Comparison of ENCODE assay signal across 8 mouse cellular contexts in genomic region chr11:70701221-70701955, GRCm38 (mm10). TPM values are rescaled to one million over a fixed set of nuclear protein-coding genes. Genes with fewer than 3 reads are reported as not detected.
DNase-seq lines count a peak whose midpoint lies in the region; ATAC-seq lines count a peak whose summit lies in the region.

No protein-coding gene starts in this region.

- peaks cover 21% of the 10 kb centered on the region for H3K4me1 ChIP-seq in heart, embryonic 16.5 days (ENCODE audit: control insufficient read depth, insufficient read depth, low read length)
- H3K4me1 ChIP-seq in limb, embryonic 15.5 days, result peaks cover 29% of the 10 kb centered on the region
- peaks cover 32% of the 10 kb centered on the region for H3K4me1 ChIP-seq in neural tube, embryonic 15.5 days

- peak overlapping the region; percentile 81 for H3K4me3 ChIP-seq in heart, embryonic 16.5 days (ENCODE audit: low read length)
- peak overlapping the region; percentile 92 for H3K4me3 ChIP-seq in limb, embryonic 15.5 days
- H3K4me3 ChIP-seq in neural tube, embryonic 15.5 days (replicated peaks), result peak overlapping the region; percentile 93

- peak; percentile 56 for DNase-seq in cerebellum, adult 9-11 months
- DNase-seq in cerebellum, adult 8-10 months, result no peak
- peak; percentile 25 for DNase-seq in NIH3T3 (ENCODE audit: low read depth)
- no peak for DNase-seq in cerebellum, adult 9-10 months
- no peak for DNase-seq in right cerebral cortex, postnatal 36 days (ENCODE audit: low spot score in 2 of 2)

- H3K9me3 ChIP-seq in heart, embryonic 16.5 days (replicated peaks; ENCODE audit: control insufficient read depth, low read length), result no peaks in the 10 kb centered on the region
- no peaks in the 10 kb centered on the region for H3K9me3 ChIP-seq in limb, embryonic 15.5 days
- H3K9me3 ChIP-seq in neural tube, embryonic 15.5 days (replicated peaks), result no peaks in the 10 kb centered on the region

- peak overlapping the region; percentile 95 for H3K27ac ChIP-seq in heart, embryonic 16.5 days (ENCODE audit: low read length)
- peak overlapping the region; percentile 97 for H3K27ac ChIP-seq in limb, embryonic 15.5 days
- peak overlapping the region; percentile 96 for H3K27ac ChIP-seq in neural tube, embryonic 15.5 days (replicated peaks)

- no peaks in the 10 kb centered on the region for H3K27me3 ChIP-seq in heart, embryonic 16.5 days (ENCODE audit: control insufficient read depth, insufficient read depth, low read length)
- H3K27me3 ChIP-seq in limb, embryonic 15.5 days, result no peaks in the 10 kb centered on the region
- no peaks in the 10 kb centered on the region for H3K27me3 ChIP-seq in neural tube, embryonic 15.5 days (replicated peaks)

- H3K4me2 ChIP-seq in heart, embryonic 16.5 days (ENCODE audit: low read depth, low read length), result peak overlapping the region; percentile 78
- H3K4me2 ChIP-seq in limb, embryonic 15.5 days, result peak overlapping the region; percentile 86
- H3K4me2 ChIP-seq in neural tube, embryonic 15.5 days, result peak overlapping the region; percentile 89

- no peak for ATAC-seq in heart, embryonic 16.5 days (replicated peaks; ENCODE audit: extremely low read depth, insufficient read depth, low FRiP score)
- no peak for ATAC-seq in limb, embryonic 15.5 days (ENCODE audit: insufficient number of reproducible peaks, low FRiP score, low TSS enrichment, low read depth)
- ATAC-seq in neural tube, embryonic 15.5 days (ENCODE audit: low FRiP score), result 0 out of 2 replicates have a peak, but pooled peaks have one; percentile 2

- peak overlapping the region; percentile 93 for H3K9ac ChIP-seq in heart, embryonic 16.5 days (ENCODE audit: low read length)
- peak overlapping the region; percentile 93 for H3K9ac ChIP-seq in limb, embryonic 15.5 days
- H3K9ac ChIP-seq in neural tube, embryonic 15.5 days (replicated peaks), result peak overlapping the region; percentile 94

- 12% methylated on average over 10 of the region's 10 CpGs for WGBS in heart, embryonic 16.5 days
- 9% methylated on average over 10 of the region's 10 CpGs for WGBS in limb, embryonic 15.5 days
- 8% methylated on average over 10 of the region's 10 CpGs for WGBS in neural tube, embryonic 15.5 days

- peaks cover 26% of the 10 kb centered on the region for H3K36me3 ChIP-seq in heart, embryonic 16.5 days (ENCODE audit: control insufficient read depth, insufficient read depth)
- H3K36me3 ChIP-seq in limb, embryonic 15.5 days, result peaks cover 34% of the 10 kb centered on the region
- H3K36me3 ChIP-seq in neural tube, embryonic 15.5 days, result peaks cover 31% of the 10 kb centered on the region

RNA-seq across cellular contexts. Expression of gene Kif1c, which starts 1.0 kb away (rescaled TPM):
- 5.1 and 5.2 TPM in 2 replicates for polyA plus RNA-seq in heart, embryonic 16.5 days (2015; fragmentation: Nextera tagmentation; extraction: Ambion mirVana)
- polyA plus RNA-seq in limb, embryonic 15.5 days (2015; fragmentation: Nextera tagmentation; extraction: Ambion mirVana), result 4.3 and 5.3 TPM in 2 replicates
- polyA plus RNA-seq in neural tube, embryonic 15.5 days (2015; fragmentation: Nextera tagmentation; extraction: Ambion mirVana), result 1.6 and 1.7 TPM in 2 replicates

RNA-seq across cellular contexts. Expression of gene Inca1, which starts 1.4 kb away (rescaled TPM):
- 1.2 and 1.4 TPM in 2 replicates for polyA plus RNA-seq in heart, embryonic 16.5 days (2015; fragmentation: Nextera tagmentation; extraction: Ambion mirVana)
- 0.91 and 2.1 TPM in 2 replicates for polyA plus RNA-seq in limb, embryonic 15.5 days (2015; fragmentation: Nextera tagmentation; extraction: Ambion mirVana)
- polyA plus RNA-seq in neural tube, embryonic 15.5 days (2015; fragmentation: Nextera tagmentation; extraction: Ambion mirVana), result 1.2 and 1.4 TPM in 2 replicates

RNA-seq across cellular contexts. Expression of gene Camta2, which starts 13.5 kb away (rescaled TPM):
- polyA plus RNA-seq in heart, embryonic 16.5 days (2015; fragmentation: Nextera tagmentation; extraction: Ambion mirVana), result 15.0 and 15.6 TPM in 2 replicates
- polyA plus RNA-seq in limb, embryonic 15.5 days (2015; fragmentation: Nextera tagmentation; extraction: Ambion mirVana), result 12.9 and 14.8 TPM in 2 replicates
- polyA plus RNA-seq in neural tube, embryonic 15.5 days (2015; fragmentation: Nextera tagmentation; extraction: Ambion mirVana), result 25.6 and 29.0 TPM in 2 replicates

RNA-seq across cellular contexts. Expression of gene Spag7, which starts 32.2 kb away (rescaled TPM):
- polyA plus RNA-seq in heart, embryonic 16.5 days (2015; fragmentation: Nextera tagmentation; extraction: Ambion mirVana), result 186 and 191 TPM in 2 replicates
- 149 and 172 TPM in 2 replicates for polyA plus RNA-seq in limb, embryonic 15.5 days (2015; fragmentation: Nextera tagmentation; extraction: Ambion mirVana)
- 159 and 165 TPM in 2 replicates for polyA plus RNA-seq in neural tube, embryonic 15.5 days (2015; fragmentation: Nextera tagmentation; extraction: Ambion mirVana)

RNA-seq across cellular contexts. Expression of gene Eno3, which starts 44.4 kb away (rescaled TPM):
- polyA plus RNA-seq in heart, embryonic 16.5 days (2015; fragmentation: Nextera tagmentation; extraction: Ambion mirVana), result 578 and 593 TPM in 2 replicates
- 71.5 and 252 TPM in 2 replicates for polyA plus RNA-seq in limb, embryonic 15.5 days (2015; fragmentation: Nextera tagmentation; extraction: Ambion mirVana)
- 12.6 and 17.5 TPM in 2 replicates for polyA plus RNA-seq in neural tube, embryonic 15.5 days (2015; fragmentation: Nextera tagmentation; extraction: Ambion mirVana)

Comparison
In these comparisons a context has a peak if more than half of its experiments do, and no peak if none do; other contexts are left out.
1. DNase-seq: peak in cerebellum, adult 9-11 months (single experiment) and NIH3T3 (single experiment); none in cerebellum, adult 8-10 months (single experiment), cerebellum, adult 9-10 months (single experiment) and right cerebral cortex, postnatal 36 days (0 of 2).
2. Peak in every context shown above with its lines, with median percentiles within 50 percentile points of each other: H3K27ac ChIP-seq, H3K4me2 ChIP-seq, H3K4me3 ChIP-seq and H3K9ac ChIP-seq.